Mouse (Mus musculus) midbrain, embryonic 16.5 days (tissue): Measurements from ENCODE around the gene Anks1b. TPM values are rescaled to one million over a fixed set of nuclear protein-coding genes. Genes with fewer than 3 reads are reported as not detected.

Experiments used
- ATAC-seq: fragments of 200-750 bp; cut with Nextera tagmentation; 2 replicates; pipeline ENCODE4 v1.8.0; 2017; ENCODE audit warnings: moderate TSS enrichment
- H3K27ac ChIP-seq: fragments of 300-500 bp; sonication (generic); 2 replicates; pipeline ENCODE4 v1.5.1; 2014; ENCODE audit warnings: mild to moderate bottlenecking, low read length, mixed read lengths
- H3K27me3 ChIP-seq: fragments of 300-500 bp; sonication (generic); 2 replicates; pipeline ENCODE4 v1.6.1; 2014; ENCODE audit warnings: low read depth, low read length, mixed read lengths; ENCODE audit not compliant: control insufficient read depth, insufficient read depth
- H3K36me3 ChIP-seq: fragments of 300-500 bp; sonication (generic); 2 replicates; pipeline ENCODE4 v1.6.1; 2014; ENCODE audit warnings: mild to moderate bottlenecking, low read length, moderate library complexity, mixed read lengths; ENCODE audit not compliant: control insufficient read depth, insufficient read depth
- H3K4me1 ChIP-seq: fragments of 300-500 bp; sonication (generic); 2 replicates; pipeline ENCODE4 v1.6.1; 2014; ENCODE audit warnings: mild to moderate bottlenecking, low read length, mixed read lengths; ENCODE audit not compliant: control insufficient read depth, insufficient read depth
- H3K4me2 ChIP-seq: fragments of 300-500 bp; sonication (generic); 2 replicates; pipeline ENCODE4 v1.6.1; 2014; ENCODE audit warnings: mild to moderate bottlenecking, low read length, mixed read lengths
- H3K4me3 ChIP-seq: fragments of 300-500 bp; sonication (generic); 2 replicates; pipeline ENCODE4 v1.5.1; 2014; ENCODE audit warnings: low read depth, mild to moderate bottlenecking, low read length, moderate library complexity, mixed read lengths
- H3K9ac ChIP-seq: fragments of 300-500 bp; sonication (generic); 2 replicates; pipeline ENCODE4 v1.6.1; 2014; ENCODE audit warnings: low read depth, low read length, mixed read lengths
- H3K9me3 ChIP-seq: fragments of 300-500 bp; sonication (generic); replicated peaks from 2 replicates; pipeline ENCODE4 v1.6.1; 2014; ENCODE audit warnings: mild to moderate bottlenecking, low read length, mixed read lengths; ENCODE audit not compliant: control insufficient read depth, poor library complexity, severe bottlenecking
- WGBS: fragments of 180-500 bp; shearing (Covaris S2); extraction: QIAGEN DNeasy Blood & Tissue Kit; methylation state at CpG from one replicate; pipeline ENCODE4 v1.1.7; 2014; 5-methylcytosine and 5-hydroxymethylcytosine counted together
- polyA plus RNA-seq: library from polyadenylated mRNA; unstranded; fragments of >200 nt; fragmentation: Nextera tagmentation; extraction: Ambion mirVana; gene quantifications from 2 replicates; pipeline ENCODE4 v1.2.1, GENCODE M21; 2015

Anks1b gene
- polyA plus RNA-seq, 1 experiment from 2014 or later: 94.3 TPM

- no peak for ATAC-seq
- no peaks in the 10 kb centered on the region for H3K36me3 ChIP-seq
- H3K4me3 ChIP-seq: no peak overlapping the region
- WGBS: 84% methylated on average over 2 of the region's 2 CpGs
- no peaks in the 10 kb centered on the region for H3K9me3 ChIP-seq
- H3K27me3 ChIP-seq: no peaks in the 10 kb centered on the region
- no peaks in the 10 kb centered on the region for H3K4me1 ChIP-seq
- H3K4me2 ChIP-seq: no peak overlapping the region
- no peak overlapping the region for H3K27ac ChIP-seq
- no peak overlapping the region for H3K9ac ChIP-seq
These were observed 776.4 kb downstream of the Anks1b start for GRCm38 (mm10) chr10:90649681-90650080.

GRCm38 (mm10) chr10:90657416-90658120 is 784.3 kb downstream of the Anks1b start:
- no peak overlapping the region for H3K4me2 ChIP-seq
- no peak overlapping the region for H3K4me3 ChIP-seq
- no peak overlapping the region for H3K27ac ChIP-seq
- WGBS: 50% methylated on average over 7 of the region's 7 CpGs
- peak; percentile 54; the same call in 1 of the 2 replicates for ATAC-seq
- no peaks in the 10 kb centered on the region for H3K36me3 ChIP-seq
- no peak overlapping the region for H3K9ac ChIP-seq
- H3K9me3 ChIP-seq: no peaks in the 10 kb centered on the region
- H3K4me1 ChIP-seq: peaks cover 6% of the 10 kb centered on the region; the same call in 1 of the 2 replicates
- no peaks in the 10 kb centered on the region for H3K27me3 ChIP-seq

DNA sequence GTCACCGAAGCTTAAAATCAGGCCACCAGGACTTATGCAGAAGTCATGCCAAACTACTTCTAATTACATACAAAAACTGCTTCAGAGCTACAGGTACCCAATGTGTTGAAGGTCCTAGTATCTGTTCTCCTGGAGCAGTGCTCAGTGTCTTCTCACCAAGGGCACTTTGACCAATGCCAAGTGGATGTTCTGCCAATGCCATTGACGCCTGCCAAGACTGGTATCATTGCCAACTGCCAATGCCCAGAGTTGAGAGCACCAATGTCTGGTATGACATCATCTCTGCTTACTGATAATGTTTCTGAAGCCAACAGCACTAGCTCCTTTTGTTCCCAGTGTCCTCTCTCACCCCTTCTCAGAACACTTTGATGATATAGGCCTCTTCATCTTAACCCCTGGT is 793.4 kb downstream of the Anks1b start:
- no peak overlapping the region for H3K4me3 ChIP-seq
- no peaks in the 10 kb centered on the region for H3K4me1 ChIP-seq
- no peaks in the 10 kb centered on the region for H3K27me3 ChIP-seq
- no peak overlapping the region for H3K4me2 ChIP-seq
- H3K9ac ChIP-seq: no peak overlapping the region
- no peaks in the 10 kb centered on the region for H3K36me3 ChIP-seq
- ATAC-seq: no peak
- 92% methylated on average over 2 of the region's 2 CpGs for WGBS
- no peak overlapping the region for H3K27ac ChIP-seq
- no peaks in the 10 kb centered on the region for H3K9me3 ChIP-seq

DNA sequence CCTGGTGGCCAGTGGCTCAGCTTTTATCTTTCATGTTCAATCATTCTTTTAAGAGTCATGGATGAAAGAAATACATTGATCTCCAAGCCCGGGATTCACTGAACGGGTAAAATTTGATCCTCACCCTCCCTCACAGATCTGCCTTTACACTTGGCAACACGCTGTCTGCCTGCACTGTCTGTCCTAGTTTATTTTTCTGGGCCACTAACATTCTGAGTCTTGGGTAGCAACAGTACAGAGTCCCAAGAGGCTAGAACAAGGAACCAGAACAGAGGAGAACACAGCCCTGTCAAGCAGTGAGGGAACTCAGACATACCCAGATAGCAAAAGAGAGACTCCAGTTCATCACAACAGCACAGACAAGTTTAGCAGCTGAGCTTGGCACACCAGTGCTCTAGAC is 797.0 kb downstream of the Anks1b start:
- no peak for ATAC-seq
- no peak overlapping the region for H3K9ac ChIP-seq
- H3K4me2 ChIP-seq: no peak overlapping the region
- no peaks in the 10 kb centered on the region for H3K9me3 ChIP-seq
- no peaks in the 10 kb centered on the region for H3K27me3 ChIP-seq
- H3K36me3 ChIP-seq: no peaks in the 10 kb centered on the region
- WGBS: 80% methylated on average over 3 of the region's 3 CpGs
- no peak overlapping the region for H3K27ac ChIP-seq
- no peaks in the 10 kb centered on the region for H3K4me1 ChIP-seq
- H3K4me3 ChIP-seq: no peak overlapping the region

- Histone ChIP-seq H3K9ac (no peak overlapping the region), H3K4me3 (no peak overlapping the region), H3K27ac (no peak overlapping the region), H3K4me1 (no peaks in the 10 kb centered on the region), H3K4me2 (no peak overlapping the region), H3K9me3 (no peaks in the 10 kb centered on the region), H3K36me3 (no peaks in the 10 kb centered on the region), H3K27me3 (no peaks in the 10 kb centered on the region)
- no peak for ATAC-seq
- WGBS: 86% methylated on average over 3 of the region's 3 CpGs
These were observed 798.8 kb downstream of the Anks1b start for GRCm38 (mm10) chr10:90672135-90672534.

DNA sequence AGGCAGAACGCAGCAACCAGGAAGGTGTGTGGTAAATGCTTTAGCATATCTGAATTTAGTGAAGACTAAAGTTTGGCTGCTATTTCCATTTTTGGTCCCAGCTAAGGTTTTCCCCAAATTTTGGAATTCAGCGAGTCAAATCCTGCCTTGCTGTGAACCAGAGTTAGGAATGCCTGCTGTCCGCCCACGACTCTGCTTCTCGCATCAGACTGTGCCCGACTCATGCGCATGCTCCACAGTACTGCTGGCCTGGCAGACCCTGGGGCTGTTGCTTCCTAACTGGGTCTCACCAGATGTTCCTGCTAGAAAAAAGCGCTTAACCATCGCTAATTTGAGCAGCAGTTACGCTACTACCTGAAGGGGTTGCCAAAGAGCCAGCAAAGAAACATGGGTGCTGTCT is 801.1 kb downstream of the Anks1b start:
- Histone ChIP-seq H3K4me1 (no peaks in the 10 kb centered on the region), H3K9me3 (no peaks in the 10 kb centered on the region), H3K27me3 (no peaks in the 10 kb centered on the region), H3K4me2 (no peak overlapping the region), H3K4me3 (no peak overlapping the region), H3K36me3 (no peaks in the 10 kb centered on the region), H3K9ac (no peak overlapping the region), H3K27ac (no peak overlapping the region)
- no peak for ATAC-seq
- WGBS: 85% methylated on average over 10 of the region's 10 CpGs

GRCm38 (mm10) chr10:90677421-90677820 is 804.1 kb downstream of the Anks1b start:
- 73% methylated on average over 3 of the region's 3 CpGs for WGBS
- no peak for ATAC-seq
- no peak overlapping the region for H3K9ac ChIP-seq

DNA sequence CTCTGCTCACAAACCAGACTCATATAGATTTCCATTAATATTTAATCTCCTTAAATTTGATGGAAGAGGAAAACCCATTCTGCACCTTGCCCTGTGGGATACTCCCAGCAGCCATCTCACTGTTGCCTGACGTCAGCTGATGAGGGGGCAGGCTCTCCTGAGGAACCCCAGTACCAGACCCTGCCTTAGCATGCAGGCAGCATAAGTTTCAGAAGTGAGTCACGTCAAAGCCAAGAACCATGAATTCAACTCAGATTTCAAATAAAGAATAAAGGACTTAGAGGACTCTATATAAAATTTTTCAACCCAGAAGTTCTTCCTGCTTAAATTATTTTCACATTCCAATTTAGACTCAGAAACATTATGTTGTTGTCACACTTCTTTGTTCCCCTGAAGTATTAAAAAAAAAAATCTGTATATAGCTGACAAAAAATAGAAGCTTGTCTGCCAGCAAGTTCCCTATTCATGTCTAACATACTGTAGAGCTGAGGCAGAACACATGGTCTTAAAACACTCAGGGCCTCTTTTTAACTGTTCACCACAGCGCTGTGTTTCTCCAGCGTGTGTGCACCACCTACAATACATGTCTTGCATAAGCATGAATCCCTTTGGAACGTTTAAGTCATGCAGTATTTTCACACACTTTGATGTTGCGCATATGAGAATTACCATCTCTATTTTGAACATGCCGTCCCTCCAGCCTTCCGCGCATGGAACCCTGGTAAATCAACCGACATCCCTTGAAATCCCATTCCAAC is 806.6 kb downstream of the Anks1b start:
- 70% methylated on average over 10 of the region's 10 CpGs for WGBS
- H3K27ac ChIP-seq: no peak overlapping the region
- H3K4me2 ChIP-seq: no peak overlapping the region
- H3K27me3 ChIP-seq: no peaks in the 10 kb centered on the region
- H3K4me3 ChIP-seq: no peak overlapping the region
- no peak for ATAC-seq
- no peaks in the 10 kb centered on the region for H3K9me3 ChIP-seq
- H3K4me1 ChIP-seq: 0 out of 2 replicates have a peak, but pooled peaks cover 4% of the 10 kb centered on the region
- no peak overlapping the region for H3K9ac ChIP-seq
- no peaks in the 10 kb centered on the region for H3K36me3 ChIP-seq

More at GRCm38 (mm10) chr10:90677421-90677820, 804.1 kb downstream of the Anks1b start:
- no peak overlapping the region for H3K4me3 ChIP-seq
- H3K4me2 ChIP-seq: no peak overlapping the region
- H3K4me1 ChIP-seq: 0 out of 2 replicates have a peak, but pooled peaks cover 4% of the 10 kb centered on the region
- no peak overlapping the region for H3K27ac ChIP-seq
- no peaks in the 10 kb centered on the region for H3K36me3 ChIP-seq
- H3K27me3 ChIP-seq: no peaks in the 10 kb centered on the region
- no peaks in the 10 kb centered on the region for H3K9me3 ChIP-seq

GRCm38 (mm10) chr10:90683813-90684212 is 810.5 kb downstream of the Anks1b start:
- Histone ChIP-seq H3K4me2 (no peak overlapping the region), H3K27me3 (no peaks in the 10 kb centered on the region), H3K27ac (no peak overlapping the region), H3K4me1 (0 out of 2 replicates have a peak, but pooled peaks cover 4% of the 10 kb centered on the region), H3K36me3 (no peaks in the 10 kb centered on the region), H3K9ac (no peak overlapping the region), H3K9me3 (no peaks in the 10 kb centered on the region), H3K4me3 (no peak overlapping the region)
- WGBS: 76% methylated on average over 3 of the region's 3 CpGs
- no peak for ATAC-seq
